Mouse (Mus musculus) embryo, embryonic 9.5 days (tissue): ENCODE data around the gene Lrguk.

Source experiments
- DNase-seq: peaks from one replicate; pipeline ENCODE4 v3.0.0-alpha.2; 2017; ENCODE audit errors: extremely low spot score

Lrguk gene

DNA sequence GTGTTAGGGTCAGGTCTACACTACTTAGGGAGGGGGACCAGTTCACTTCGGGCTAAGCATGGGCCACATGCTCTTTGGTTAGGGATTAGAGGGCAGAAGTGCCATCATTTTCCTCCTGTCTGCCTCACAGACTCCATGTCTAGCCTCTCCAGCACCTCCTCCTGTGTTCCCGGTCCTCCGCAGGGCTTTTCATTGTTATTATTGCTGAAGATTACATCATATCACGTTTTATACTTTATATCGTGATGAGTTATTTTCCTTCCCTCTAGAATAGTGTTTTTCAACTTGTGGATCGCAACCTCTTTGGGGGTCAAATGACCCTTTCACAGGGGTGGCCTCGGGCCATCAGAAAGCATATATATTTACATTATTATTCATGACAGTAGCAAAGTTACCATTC lies 37.5 kb downstream of the Lrguk start:
- DNase-seq = no peak

DNA sequence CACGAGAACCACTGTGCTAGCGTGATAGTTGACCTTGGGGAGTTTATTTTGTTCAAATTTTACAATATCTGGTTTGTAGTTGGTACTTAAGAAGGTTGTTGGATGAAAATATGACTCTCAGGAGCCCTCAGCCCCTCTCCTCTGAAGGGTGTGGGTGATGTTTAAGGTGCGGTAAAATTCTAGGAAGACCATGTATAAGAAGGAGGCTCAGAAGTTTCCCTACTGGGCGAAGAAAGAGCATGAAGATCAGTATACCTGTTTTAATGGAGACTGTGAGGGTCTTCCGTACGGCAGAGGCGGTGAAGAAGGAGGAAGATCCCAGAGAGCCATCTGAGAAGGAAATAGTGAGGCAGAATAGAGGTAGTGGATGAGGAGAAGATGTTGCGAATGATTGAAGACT lies 38.0 kb downstream of the Lrguk start:
- no peak for DNase-seq

DNA sequence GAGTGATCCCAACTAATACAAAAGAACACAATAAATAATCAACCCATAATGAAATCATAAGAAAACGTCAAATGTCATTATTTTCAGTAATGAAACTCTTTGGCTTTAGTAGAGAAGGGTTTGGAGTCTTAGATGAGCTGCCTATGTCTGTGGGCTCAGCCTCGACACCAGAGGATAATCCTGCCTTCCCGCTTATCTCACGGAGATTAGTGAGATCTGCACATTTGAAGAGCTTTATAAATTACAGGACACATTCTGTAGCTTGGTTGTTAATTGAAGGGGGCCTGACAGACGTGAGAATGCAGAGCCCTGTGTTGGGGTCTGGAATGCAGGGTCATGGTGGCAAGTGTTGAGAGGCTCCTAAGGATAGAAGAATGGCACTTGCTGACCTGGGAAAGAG lies 42.7 kb downstream of the Lrguk start:
- DNase-seq = no peak

DNA sequence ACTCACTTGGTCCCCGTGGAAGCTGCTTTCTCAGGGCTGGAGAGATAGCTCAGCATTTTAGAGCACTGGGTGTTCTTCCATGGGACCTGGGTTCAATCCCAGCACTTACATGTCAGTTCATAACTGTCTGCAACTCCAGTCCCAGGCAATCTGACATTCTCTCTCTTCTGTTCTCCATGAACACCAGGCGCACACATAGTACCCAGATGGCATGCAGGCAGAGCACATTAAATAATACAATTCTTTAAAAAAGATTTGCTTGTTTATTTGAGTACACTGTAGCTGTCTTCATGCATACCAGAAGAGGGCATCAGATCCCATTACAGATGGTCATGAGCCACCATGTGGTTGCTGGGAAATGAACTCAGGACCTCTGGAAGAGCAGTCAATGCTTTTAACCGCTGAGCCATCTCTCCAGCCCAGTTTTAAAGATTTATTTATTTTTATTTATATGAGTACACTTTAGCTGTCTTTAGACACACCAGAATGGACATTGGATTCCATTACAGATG lies 44.7 kb downstream of the Lrguk start:
- no peak for DNase-seq

DNA sequence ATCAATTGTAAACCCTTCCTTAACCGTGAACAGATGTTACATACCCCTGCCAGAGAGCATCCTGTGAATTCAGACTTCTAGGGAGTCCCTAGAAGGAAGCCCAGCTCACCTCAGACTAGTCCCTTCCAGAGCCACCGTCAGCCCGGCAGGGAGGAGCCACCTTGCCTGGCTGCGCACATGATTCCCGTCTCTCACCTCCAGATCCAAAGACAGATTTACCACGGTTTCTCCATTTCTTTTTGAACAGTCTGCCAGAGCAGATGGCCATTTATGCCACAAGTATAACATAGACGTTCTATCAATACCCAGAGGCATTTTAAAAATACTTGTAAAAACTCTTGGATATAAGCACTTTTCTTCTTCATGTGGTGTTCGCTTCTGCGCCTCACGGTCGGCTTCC lies 46.3 kb downstream of the Lrguk start:
- DNase-seq = no peak

DNA sequence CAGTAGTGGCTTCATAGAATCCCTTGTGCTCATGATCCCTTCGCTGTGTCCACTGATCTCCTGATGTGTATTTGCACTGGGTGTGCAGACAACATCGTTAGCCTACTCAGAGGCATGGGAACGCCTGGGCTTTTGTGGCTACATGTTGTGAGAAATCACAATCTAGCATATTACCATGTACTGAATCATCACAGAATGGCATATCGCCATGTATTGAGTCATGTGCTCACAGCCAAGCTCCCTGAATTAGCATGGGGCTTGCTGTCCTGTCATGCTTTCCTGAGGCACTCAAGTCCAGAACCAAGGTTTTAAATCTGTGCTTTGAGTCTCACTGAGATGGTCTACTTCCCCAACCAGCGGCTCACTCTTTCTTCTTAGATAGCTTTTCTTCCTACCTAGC lies 54.2 kb downstream of the Lrguk start:
- no peak for DNase-seq

DNA sequence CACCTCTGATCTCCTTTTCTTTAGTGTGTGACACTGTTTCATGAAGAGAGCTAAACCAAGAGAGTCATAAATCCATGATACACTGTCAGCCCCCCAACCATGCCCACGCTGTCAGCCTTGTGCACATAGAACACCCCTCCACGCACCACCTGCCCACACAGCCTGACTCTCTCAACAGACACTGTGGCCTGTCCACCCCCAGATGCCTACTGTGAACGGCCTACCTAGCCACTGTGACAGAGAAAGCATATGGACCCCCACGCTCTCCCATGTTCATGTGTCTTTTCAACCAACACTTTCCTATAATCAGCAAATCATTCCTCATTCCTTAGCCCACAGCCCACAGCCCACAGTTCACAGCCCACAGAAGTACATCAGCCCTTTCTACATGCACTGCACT lies 58.5 kb downstream of the Lrguk start:
- DNase-seq = no peak

DNA sequence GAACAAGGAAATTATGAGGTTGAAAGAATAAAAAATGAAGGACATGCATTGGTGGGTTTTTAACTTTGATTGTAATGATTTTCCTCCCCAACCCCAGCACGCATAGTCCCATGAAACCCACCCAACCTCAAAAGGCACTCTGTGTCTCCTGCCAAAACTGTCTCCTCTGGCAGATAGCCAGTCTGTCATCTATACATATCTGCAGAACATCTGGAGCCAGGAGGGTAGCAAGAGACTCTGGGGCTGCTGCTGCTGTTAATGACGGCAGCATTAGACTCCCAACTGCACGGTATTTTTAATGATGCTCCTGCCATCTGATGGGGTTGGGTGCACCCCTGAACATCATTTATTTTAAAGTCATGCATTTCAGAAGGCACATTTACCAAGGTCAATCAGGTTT lies 59.7 kb downstream of the Lrguk start:
- DNase-seq = no peak

DNA sequence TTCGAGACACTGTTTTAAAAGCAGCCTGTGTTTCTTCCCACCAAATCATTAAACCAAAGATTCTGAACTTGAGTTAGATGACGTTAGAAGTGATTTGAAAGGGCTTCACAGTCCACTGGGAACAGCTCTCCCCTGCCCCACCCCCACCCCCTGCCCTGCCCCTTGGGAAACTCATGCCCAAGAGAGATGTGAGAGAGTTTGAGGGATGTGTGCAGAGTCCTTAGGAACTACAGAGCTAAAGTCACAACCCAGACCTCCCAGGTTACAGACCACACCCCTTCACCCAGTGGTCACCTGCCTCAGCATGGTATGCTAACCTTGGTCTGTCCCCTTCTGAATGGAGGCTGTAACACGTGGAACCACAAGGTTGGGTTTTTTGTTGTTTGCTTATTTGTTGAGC lies 62.3 kb downstream of the Lrguk start:
- no peak for DNase-seq

DNA sequence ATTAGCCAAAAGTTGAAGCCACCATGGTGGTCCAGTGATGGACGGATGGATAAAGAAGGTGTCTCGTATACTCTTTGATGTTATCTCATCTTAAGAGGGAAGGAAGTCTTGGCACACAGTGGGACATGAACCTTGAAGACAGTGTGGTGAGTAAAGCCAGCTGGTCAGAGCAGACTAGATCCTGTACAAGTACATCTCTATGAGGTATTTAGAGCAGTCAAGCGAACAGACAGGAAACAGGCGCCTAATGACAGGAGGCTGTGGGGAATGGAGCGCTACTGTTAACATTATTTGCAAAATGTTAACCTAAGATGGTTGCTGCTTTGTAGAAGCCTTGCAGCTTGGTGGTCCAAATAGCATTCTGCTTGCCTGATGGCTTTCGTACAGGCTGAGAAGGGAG lies 67.0 kb downstream of the Lrguk start:
- DNase-seq = no peak

DNA sequence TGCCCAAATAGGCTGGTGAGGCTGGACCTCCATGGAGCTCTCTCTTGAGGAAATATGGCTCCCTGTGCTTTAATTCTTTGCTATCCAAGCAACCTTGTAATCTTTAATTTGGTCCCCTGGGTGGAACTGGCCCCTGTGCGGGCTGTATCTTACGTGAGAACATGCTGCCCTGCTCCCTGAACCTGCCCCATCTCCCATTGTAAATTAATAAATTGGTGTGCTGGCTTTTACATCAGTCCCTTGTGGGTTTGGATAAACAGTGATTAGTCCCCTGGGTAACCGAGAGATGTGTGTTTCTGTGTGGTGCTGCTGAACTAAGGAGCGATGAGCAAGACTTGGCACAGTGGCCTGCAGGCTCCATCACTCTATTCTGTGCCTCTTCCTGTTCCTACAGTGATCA lies 67.7 kb downstream of the Lrguk start:
- DNase-seq = no peak

DNA sequence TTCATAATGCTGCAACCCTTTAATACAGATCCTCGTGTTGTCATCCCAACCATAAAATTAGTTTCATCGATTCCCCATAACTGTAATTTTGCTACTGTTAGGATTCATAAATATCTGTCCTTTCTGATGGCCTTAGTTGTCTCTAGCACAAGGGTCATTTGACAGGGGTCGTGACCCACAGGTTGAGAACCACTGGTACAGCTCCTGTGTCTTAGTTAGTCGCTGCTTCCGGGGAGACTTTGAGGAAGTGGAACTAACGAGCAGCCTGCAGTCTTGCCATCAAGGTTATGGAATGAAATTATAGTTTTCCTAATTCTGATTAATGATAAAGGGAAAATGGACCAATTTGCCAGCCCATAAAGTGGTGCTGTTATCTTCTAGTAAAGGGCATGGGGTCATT lies 70.5 kb downstream of the Lrguk start:
- DNase-seq = no peak

DNA sequence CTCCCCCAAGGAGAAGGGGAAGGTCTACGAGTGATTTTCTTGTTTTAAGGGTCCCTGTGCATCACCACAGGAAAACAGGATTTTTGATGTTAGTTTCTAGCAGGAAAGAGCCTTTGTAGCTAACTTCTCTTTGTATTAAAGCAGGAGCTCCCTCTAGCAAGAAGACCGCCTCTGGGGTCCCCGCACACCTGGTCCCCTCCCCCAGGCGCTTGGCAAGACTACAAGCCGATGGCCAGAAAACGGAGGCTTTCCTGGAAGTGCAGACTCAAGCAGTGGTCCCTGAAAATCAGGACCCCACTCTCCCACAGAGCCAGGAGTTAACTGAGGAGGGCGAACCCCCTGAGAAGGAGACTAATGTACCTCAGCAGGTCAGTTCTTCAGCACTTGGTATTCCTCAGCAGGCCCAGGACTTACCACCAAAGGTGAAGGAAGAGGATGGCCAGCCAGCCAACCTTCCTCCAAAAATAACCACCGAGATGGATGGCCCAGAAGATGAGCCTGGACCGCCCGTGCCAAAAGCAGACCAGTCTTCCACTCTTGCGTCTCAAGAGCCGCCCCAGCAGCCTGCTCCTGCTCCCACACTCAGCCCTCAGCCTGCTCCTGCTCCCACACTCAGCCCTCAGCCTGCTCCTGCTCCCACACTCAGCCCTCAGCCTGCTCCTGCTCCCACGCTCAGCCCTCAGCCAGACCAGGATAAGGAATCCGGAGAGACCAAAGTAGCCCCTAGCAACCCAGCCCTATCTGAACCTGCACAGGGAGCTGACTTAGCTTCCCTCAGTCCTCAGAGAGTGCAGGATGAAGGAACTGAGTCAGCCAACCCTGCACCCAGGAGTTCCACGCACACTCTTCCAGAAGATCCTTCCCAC lies 72.5 kb downstream of the Lrguk start:
- no peak for DNase-seq

DNA sequence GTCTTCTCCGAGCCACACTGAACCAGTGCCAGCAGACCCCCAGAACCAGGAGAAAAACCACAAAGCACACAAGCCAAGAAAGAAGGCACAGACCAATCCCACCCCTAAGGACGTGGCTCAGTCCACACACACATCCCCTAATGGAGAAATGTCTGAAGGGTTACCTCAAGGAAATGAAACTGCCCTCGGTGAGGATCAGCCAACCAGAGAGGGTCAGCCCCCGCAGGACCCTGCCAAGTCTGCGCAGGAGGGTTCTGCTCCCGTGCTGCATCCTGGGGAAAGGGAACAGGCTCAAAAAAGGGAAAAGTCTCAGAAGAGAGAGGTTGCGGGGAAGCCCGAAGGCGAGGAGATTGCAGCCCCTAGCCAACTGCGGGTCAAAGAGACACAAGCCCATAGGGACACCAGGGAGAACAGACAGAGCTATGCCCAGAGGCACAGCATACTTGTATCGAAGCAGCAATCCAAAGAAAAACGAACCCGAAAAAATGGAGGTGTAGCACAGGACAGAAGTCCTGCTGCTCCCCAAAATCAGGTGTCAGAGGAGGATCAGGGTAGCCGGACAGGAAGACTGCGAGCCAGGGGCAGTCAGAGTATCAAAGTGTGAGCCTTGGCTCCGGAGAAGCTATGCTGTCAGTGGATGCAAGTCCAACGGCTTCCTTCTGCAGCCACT lies 74.1 kb downstream of the Lrguk start:
- DNase-seq = no peak

DNA sequence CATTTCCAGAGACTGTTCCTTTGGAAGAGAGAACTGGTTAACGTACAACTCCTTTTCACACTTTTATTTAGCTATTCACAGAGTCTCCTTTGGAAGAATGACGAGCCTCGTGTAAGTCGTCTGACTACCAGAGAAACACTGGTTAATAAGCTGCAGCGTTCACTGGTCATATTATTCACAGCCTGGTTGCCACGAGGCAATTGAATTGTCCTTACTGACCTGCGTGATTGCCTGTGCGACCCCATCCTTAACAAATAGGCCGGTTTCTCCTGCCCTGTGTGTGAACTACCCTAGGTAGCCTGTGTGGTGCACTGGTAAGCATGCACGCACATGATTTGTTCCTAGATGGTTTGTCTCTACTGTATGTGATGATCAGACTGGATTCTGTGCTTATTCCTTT lies 81.3 kb downstream of the Lrguk start:
- DNase-seq = no peak

DNA sequence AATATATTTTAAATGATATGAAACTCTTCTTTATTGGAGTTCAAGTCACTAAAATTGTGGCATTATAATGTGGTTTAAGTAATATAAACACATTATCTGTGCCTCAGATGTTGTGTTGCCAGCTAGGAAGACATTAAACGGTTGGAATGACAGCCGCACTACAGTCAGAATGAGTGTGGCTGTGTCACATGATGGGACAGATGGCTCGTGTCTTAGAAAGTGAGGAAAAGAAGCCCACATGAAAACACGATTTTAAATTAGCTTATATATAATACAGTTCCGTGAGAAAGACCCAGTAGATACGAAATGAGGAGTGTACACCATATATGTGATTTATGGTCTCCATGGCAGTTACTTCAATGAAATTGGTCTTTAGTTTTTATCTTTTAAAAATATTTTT lies 82.2 kb downstream of the Lrguk start:
- DNase-seq = no peak

DNA sequence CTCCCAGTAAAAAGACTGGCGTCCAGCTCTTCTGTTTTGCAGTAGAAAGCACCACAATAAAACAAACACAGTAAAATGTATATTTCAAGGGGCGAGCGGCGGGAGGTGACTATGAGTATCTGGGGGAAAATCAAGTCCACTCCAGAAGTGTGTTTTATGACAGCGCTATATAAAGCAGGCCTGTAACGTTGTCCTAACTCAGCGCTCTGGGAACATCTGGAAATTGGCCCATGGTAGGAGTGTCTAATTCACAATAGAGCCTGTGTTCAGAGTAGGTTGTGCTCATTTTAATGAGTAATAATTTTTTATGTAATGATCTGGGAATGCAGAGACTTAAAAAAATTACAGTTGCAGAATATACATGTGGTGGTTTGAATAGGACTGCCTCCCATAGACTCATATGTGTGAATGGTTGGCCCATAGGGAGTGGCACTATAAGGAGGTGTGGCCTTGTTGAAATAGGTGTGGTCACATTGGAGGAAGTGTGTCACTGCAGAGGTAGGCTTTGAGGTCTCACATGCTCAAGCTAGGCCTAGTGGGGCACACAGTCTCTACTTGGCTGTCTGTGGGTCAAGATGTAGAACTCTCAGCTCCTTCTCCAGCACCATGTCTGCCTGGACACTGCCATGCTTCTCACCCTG lies 87.7 kb downstream of the Lrguk start:
- DNase-seq = no peak

DNA sequence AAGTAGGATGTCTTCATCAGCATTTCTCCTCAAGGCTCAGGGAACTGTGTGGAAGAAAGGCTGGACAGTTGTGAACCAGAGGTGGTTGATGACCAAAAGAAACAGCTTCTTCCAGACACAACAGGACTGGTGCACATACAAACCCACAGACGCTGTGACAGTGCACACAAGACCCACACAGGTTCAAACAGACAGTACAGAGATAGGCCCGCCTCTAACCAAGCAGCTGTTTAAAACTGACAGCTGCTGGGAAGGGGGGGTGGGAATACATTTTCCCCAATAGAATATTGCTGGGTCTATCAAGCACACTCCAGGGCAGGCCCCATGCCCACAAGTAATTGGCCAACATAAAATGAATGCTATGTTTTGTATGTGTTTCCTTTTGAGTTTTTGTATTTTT lies 95.2 kb downstream of the Lrguk start:
- DNase-seq = no peak

DNA sequence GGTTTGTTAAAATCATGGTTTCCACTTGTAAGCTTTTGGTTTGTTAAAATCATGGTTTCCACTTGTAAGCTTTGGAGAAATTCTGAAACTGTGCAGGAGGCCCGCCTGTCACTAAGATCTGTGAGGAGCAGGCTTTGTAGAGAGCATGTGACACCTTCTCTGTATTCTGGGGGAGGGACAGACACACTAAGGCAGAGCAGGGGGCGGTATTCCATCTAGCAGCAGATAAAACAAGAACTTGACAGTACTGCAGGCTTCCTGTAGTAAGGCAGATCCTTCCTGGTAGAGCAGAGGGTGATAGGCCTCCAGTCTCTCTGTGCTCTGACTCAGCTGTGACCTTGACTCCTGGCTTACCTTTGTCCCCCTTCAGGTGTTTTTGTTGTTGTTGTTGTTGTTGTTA lies 100.0 kb downstream of the Lrguk start:
- no peak for DNase-seq

DNA sequence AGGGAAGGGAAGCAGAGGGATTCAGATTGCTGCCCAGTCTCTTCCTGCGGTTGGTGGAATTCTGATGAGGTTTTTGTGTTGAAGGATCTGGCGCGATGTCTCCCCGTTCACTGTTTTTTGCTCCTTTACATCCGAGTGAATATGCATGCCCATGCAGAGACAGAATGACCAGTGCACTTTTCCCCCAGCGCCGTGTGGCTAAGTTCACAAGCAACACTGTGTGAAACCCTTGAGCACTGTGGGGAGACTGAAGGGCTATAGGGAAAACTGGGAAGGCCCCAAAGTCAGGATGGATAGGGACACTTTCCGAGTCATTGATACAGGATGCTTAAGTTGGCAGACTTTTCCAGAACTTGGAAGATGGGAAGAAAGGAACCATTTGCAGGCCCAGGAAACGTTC lies 103.1 kb downstream of the Lrguk start:
- no peak for DNase-seq

DNA sequence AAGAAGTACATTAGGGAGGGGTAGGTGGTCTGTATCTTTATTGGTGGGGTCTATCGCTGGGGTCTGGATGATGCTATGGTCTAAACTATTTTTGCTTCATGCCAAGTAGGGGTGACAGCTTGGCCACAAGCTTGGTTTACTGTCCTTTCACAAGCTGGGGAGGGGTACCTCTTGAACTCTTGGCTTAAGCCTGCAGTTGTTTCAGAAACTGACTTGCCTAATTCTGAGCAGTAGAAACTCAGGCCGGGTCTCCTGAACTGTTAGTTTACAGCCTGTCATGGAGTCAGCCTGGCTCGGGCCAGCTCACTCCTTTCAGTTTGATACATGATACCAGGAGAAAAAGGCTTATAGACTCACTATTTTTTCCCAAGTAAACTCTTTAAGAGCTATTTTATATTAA lies 109.1 kb downstream of the Lrguk start:
- DNase-seq = no peak

DNA sequence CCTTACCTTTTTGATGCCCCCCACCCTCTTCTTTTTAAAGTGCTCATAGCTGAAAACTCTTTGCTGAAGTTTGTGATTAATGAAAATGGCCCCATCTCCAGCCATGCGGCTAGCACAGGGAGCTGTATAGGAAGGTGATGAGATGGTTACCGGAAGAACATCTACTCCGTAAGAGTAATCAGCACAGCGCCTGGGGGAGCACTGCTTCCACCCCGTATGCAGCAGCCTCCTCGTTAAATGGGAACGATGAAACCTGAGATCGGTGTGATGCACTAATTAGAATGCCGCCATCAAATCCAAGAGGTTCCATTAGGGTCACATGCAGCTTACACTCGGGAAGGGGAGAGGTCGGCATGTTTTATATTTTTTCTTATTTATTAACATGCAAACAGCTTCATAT lies 113.7 kb downstream of the Lrguk start:
- no peak for DNase-seq

DNA sequence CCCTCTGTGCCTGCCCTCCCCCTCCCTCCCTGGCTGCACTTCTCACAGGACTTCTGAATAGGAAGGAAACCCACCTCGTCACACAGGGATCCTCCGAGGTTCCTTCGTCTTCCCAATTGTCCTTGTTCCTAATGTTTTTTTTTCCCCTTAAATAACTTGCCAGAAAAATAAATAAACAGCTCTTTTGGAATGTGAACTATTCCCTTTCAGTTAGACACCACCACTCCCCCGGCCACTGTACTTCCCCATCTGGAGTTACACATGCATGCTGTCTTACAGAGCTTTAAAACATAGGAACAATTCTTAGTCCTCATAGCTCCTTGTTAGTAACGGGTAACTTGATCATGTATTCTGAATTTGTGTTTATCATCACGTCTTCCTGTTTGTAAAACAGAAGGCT lies 116.8 kb downstream of the Lrguk start:
- DNase-seq = no peak
